Mouse (Mus musculus): ENCODE measurements around the gene Ppih. TPM values are rescaled to one million over a fixed set of nuclear protein-coding genes. Genes with fewer than 3 reads are reported as not detected.
"Not testable (repeated sequence)": the region's sequence is repeated elsewhere in the genome, so short reads cannot be mapped to it uniquely, and the experiment has no call there.

Ppih gene
- polyA plus RNA-seq, 2 experiments from 2014 or later, result 38.7 to 42.8 TPM

- ATAC-seq, result no peak
Observed at GRCm38 (mm10) chr4:119291921-119292320, 28.4 kb downstream of the Ppih start.

- no peak for ATAC-seq
Observed at GRCm38 (mm10) chr4:119285336-119285735, 35.0 kb downstream of the Ppih start.

GRCm38 (mm10) chr4:119284861-119285260, 35.5 kb downstream of the Ppih start:
- no peak for ATAC-seq

GRCm38 (mm10) chr4:119278784-119279183, 41.6 kb downstream of the Ppih start:
- not testable (repeated sequence) for ATAC-seq

- ATAC-seq, result no peak
Observed at GRCm38 (mm10) chr4:119275726-119276125, 44.6 kb downstream of the Ppih start.

GRCm38 (mm10) chr4:119275226-119275625, 45.1 kb downstream of the Ppih start:
- ATAC-seq, result no peak

GRCm38 (mm10) chr4:119274627-119275026, 45.7 kb downstream of the Ppih start:
- no peak for ATAC-seq

GRCm38 (mm10) chr4:119266606-119267005, 53.7 kb downstream of the Ppih start:
- no peak for ATAC-seq

GRCm38 (mm10) chr4:119263459-119263858, 56.9 kb downstream of the Ppih start:
- no peak for ATAC-seq

- ATAC-seq, result no peak
Observed at GRCm38 (mm10) chr4:119262483-119262882, 57.9 kb downstream of the Ppih start.

GRCm38 (mm10) chr4:119261087-119261713, 59.1 kb downstream of the Ppih start:
- ATAC-seq, result no peak

- no peak for ATAC-seq
Observed at GRCm38 (mm10) chr4:119259344-119260254, 60.7 kb downstream of the Ppih start.

GRCm38 (mm10) chr4:119257083-119257482, 63.3 kb downstream of the Ppih start:
- ATAC-seq, result no peak

GRCm38 (mm10) chr4:119255351-119255750, 65.0 kb downstream of the Ppih start, which contains the start of gene Cldn19:
Gene Cldn19, plus strand, starts transcription at chr4:119255414.
- no peak for ATAC-seq

- ATAC-seq, result no peak
Observed at GRCm38 (mm10) chr4:119254012-119254618, 66.2 kb downstream of the Ppih start.

GRCm38 (mm10) chr4:119252025-119252808, 68.1 kb downstream of the Ppih start:
- no peak for ATAC-seq

Other genes starting within 250 kb of the Ppih start
- 10 to 100 TPM; 27.6 to 29.1 TPM for gene Slc2a1, start 211.8 kb downstream of the Ppih start, polyA plus RNA-seq (2017; shearing (Covaris generic))
- 1 to 10 TPM; 4.6 to 5.9 TPM for gene Zfp691, start 146.4 kb downstream of the Ppih start, polyA plus RNA-seq (2017; shearing (Covaris generic))
- 1 to 10 TPM in 1 of 2 experiments, not detected in 1; 1.1 TPM for gene Ermap, start 130.5 kb downstream of the Ppih start, polyA plus RNA-seq (2017; shearing (Covaris generic))
- gene Svbp, start 125.2 kb downstream of the Ppih start, polyA plus RNA-seq (2017; shearing (Covaris generic)), result 10 to 100 TPM; 63.6 to 67.8 TPM
- gene Tmem269, start 102.3 kb downstream of the Ppih start, polyA plus RNA-seq (2017; shearing (Covaris generic)), result under 1 TPM in 1 of 2 experiments, not detected in 1; 0.26 TPM
- 1 to 10 TPM; 8.0 to 9.2 TPM for gene AU022252, start 87.8 kb downstream of the Ppih start, polyA plus RNA-seq (2017; shearing (Covaris generic))
- 1 to 10 TPM; 1.1 to 1.6 TPM for gene P3h1, start 87.6 kb downstream of the Ppih start, polyA plus RNA-seq (2017; shearing (Covaris generic))
- gene Cldn19, start 65.1 kb downstream of the Ppih start, polyA plus RNA-seq (2017; shearing (Covaris generic)), result not detected
- 100 to 1,000 TPM; 172 to 180 TPM for gene Ybx1, start 25.9 kb downstream of the Ppih start, polyA plus RNA-seq (2017; shearing (Covaris generic))
- gene Ccdc30, start 95.0 kb upstream of the Ppih start, polyA plus RNA-seq (2017; shearing (Covaris generic)), result 1 to 10 TPM; 4.9 to 8.4 TPM
- 10 to 100 TPM; 57.1 to 59.9 TPM for gene Ppcs, start 101.9 kb upstream of the Ppih start, polyA plus RNA-seq (2017; shearing (Covaris generic))
- not detected for gene Zmynd12, start 102.3 kb upstream of the Ppih start, polyA plus RNA-seq (2017; shearing (Covaris generic))
- gene Rimkla, start 172.1 kb upstream of the Ppih start, polyA plus RNA-seq (2017; shearing (Covaris generic)), result under 1 TPM; 0.14 to 0.19 TPM
- 10 to 100 TPM in 1 of 2 experiments, 1 to 10 TPM in 1; 9.4 to 11.7 TPM for gene Foxj3, start 216.5 kb upstream of the Ppih start, polyA plus RNA-seq (2017; shearing (Covaris generic))
- gene Frg2f1, start 219.0 kb upstream of the Ppih start, polyA plus RNA-seq (2017; shearing (Covaris generic)), result 1 to 10 TPM; 1.4 to 1.8 TPM